Mouse (Mus musculus) common myeloid progenitor, adult 5-6 weeks (primary cell): ENCODE data around the gene Mrps34. TPM values are rescaled to one million over a fixed set of nuclear protein-coding genes. Genes with fewer than 3 reads are reported as not detected.

Experiments used
- ATAC-seq: replicated peaks from 2 replicates; pipeline ENCODE4 v1.8.0; 2016; ENCODE audit warnings: low read depth, mild to moderate bottlenecking, moderate TSS enrichment, inconsistent platforms; ENCODE audit not compliant: poor library complexity, severe bottlenecking
- total RNA-seq: library from RNA; stranded (forward); fragments of 200-1000, 187-1606 nt; gene quantifications from 2 replicates; pipeline ENCODE4 v1.2.3, GENCODE M21; 2017

The Mrps34 gene
- total RNA-seq, 1 experiment from 2014 or later, result 21.6 TPM

GRCm38 (mm10) chr17:24878117-24878397 is 16.9 kb upstream of the Mrps34 start:
- no peak for ATAC-seq

GRCm38 (mm10) chr17:24878531-24878930 is 16.4 kb upstream of the Mrps34 start:
- ATAC-seq, result no peak

GRCm38 (mm10) chr17:24881738-24882440 is 13.0 kb upstream of the Mrps34 start:
- peak; percentile 43 for ATAC-seq

- no peak for ATAC-seq
Observed at GRCm38 (mm10) chr17:24884391-24884790, 10.5 kb upstream of the Mrps34 start.

- no peak for ATAC-seq
Observed at GRCm38 (mm10) chr17:24885356-24886133, 9.4 kb upstream of the Mrps34 start.

- ATAC-seq, result peak; percentile 93
Observed at GRCm38 (mm10) chr17:24886134-24886931, 8.6 kb upstream of the Mrps34 start, which contains the start of the genes Nubp2 and Spsb3. Nubp2 (minus strand) TSS chr17:24886349. Spsb3 (plus strand) TSS chr17:24886643.

GRCm38 (mm10) chr17:24886932-24887271 is 8.0 kb upstream of the Mrps34 start:
- no peak for ATAC-seq

- no peak for ATAC-seq
Observed at GRCm38 (mm10) chr17:24887291-24888080, 7.4 kb upstream of the Mrps34 start.

- no peak for ATAC-seq
Observed at GRCm38 (mm10) chr17:24888862-24889261, 6.1 kb upstream of the Mrps34 start.

- no peak for ATAC-seq
Observed at GRCm38 (mm10) chr17:24890151-24891092, 4.5 kb upstream of the Mrps34 start.

GRCm38 (mm10) chr17:24891321-24891720 is 3.6 kb upstream of the Mrps34 start:
- ATAC-seq, result no peak

- ATAC-seq, result no peak
Observed at GRCm38 (mm10) chr17:24892785-24893184, 2.1 kb upstream of the Mrps34 start.

GRCm38 (mm10) chr17:24893276-24893675 is 1.6 kb upstream of the Mrps34 start:
- ATAC-seq, result no peak

- peak; percentile 8; the same call in 1 of the 2 replicates for ATAC-seq
Observed at GRCm38 (mm10) chr17:24894061-24894994, 588 bp upstream of the Mrps34 start.

- peak; percentile 4; the same call in 1 of the 2 replicates for ATAC-seq
Observed at GRCm38 (mm10) chr17:24895571-24896240, 790 bp downstream of the Mrps34 start.

- ATAC-seq, result peak; percentile 45
Observed at GRCm38 (mm10) chr17:24896241-24896992, 1.5 kb downstream of the Mrps34 start, which contains the start of gene Nme3. Nme3 (plus strand) TSS chr17:24896500.

- no peak for ATAC-seq
Observed at GRCm38 (mm10) chr17:24896993-24897269, 2.0 kb downstream of the Mrps34 start.
